Mouse (Mus musculus) adrenal gland, adult 8-10 months (tissue): ENCODE results near the gene Gm21083. TPM values are rescaled to one million over a fixed set of nuclear protein-coding genes. Genes with fewer than 3 reads are reported as not detected.
"Not testable (repeated sequence)": the region's sequence is repeated elsewhere in the genome, so short reads cannot be mapped to it uniquely, and the experiment has no call there.

Experiments
- DNase-seq: peaks from one replicate; pipeline ENCODE4 v3.0.0; 2022
- total RNA-seq, 4 experiments: library from RNA; stranded (reverse); gene quantifications; 2 replicates each; pipeline ENCODE4 v1.2.4; 2022

Gm21083 gene
- not detected for total RNA-seq

- DNase-seq: not testable (repeated sequence)
Measured at GRCm38 (mm10) chr5:15577033-15577432, at the start of gene Gm21083. Gene Gm21083 (plus strand): TSS chr5:15577333.

- not testable (repeated sequence) for DNase-seq
Measured at GRCm38 (mm10) chr5:15529122-15529521, 48.0 kb upstream of the Gm21083 start, which contains the start of gene Gm21190. Gene Gm21190 (minus strand): TSS chr5:15529222.

- not testable (repeated sequence) for DNase-seq
Measured at GRCm38 (mm10) chr5:15548642-15549041, 28.5 kb upstream of the Gm21083 start.

- not testable (repeated sequence) for DNase-seq
Measured at GRCm38 (mm10) chr5:15549134-15549533, 28.0 kb upstream of the Gm21083 start.

GRCm38 (mm10) chr5:15549606-15550005, 27.5 kb upstream of the Gm21083 start:
- not testable (repeated sequence) for DNase-seq

GRCm38 (mm10) chr5:15558654-15559053, 18.5 kb upstream of the Gm21083 start:
- DNase-seq: not testable (repeated sequence)

- DNase-seq: not testable (repeated sequence)
Measured at GRCm38 (mm10) chr5:15561425-15562264, 15.5 kb upstream of the Gm21083 start.

- not testable (repeated sequence) for DNase-seq
Measured at GRCm38 (mm10) chr5:15573735-15574134, 3.4 kb upstream of the Gm21083 start.

GRCm38 (mm10) chr5:15586351-15586750, 9.2 kb downstream of the Gm21083 start:
- not testable (repeated sequence) for DNase-seq

GRCm38 (mm10) chr5:15588291-15588690, 11.2 kb downstream of the Gm21083 start:
- DNase-seq: not testable (repeated sequence)

- not testable (repeated sequence) for DNase-seq
Measured at GRCm38 (mm10) chr5:15590635-15591034, 13.5 kb downstream of the Gm21083 start.

GRCm38 (mm10) chr5:15591577-15591976, 14.4 kb downstream of the Gm21083 start:
- DNase-seq: not testable (repeated sequence)

GRCm38 (mm10) chr5:15598831-15599230, 21.7 kb downstream of the Gm21083 start:
- DNase-seq: not testable (repeated sequence)

- not testable (repeated sequence) for DNase-seq
Measured at GRCm38 (mm10) chr5:15600342-15600741, 23.2 kb downstream of the Gm21083 start.

GRCm38 (mm10) chr5:15601481-15601880, 24.3 kb downstream of the Gm21083 start:
- not testable (repeated sequence) for DNase-seq

GRCm38 (mm10) chr5:15601960-15602359, 24.8 kb downstream of the Gm21083 start:
- DNase-seq: not testable (repeated sequence)

- DNase-seq: not testable (repeated sequence)
Measured at GRCm38 (mm10) chr5:15602424-15602947, 25.4 kb downstream of the Gm21083 start.

- DNase-seq: not testable (repeated sequence)
Measured at GRCm38 (mm10) chr5:15603008-15603407, 25.9 kb downstream of the Gm21083 start.

- not testable (repeated sequence) for DNase-seq
Measured at GRCm38 (mm10) chr5:15603585-15603984, 26.5 kb downstream of the Gm21083 start.

- DNase-seq: not testable (repeated sequence)
Measured at GRCm38 (mm10) chr5:15606677-15607076, 29.5 kb downstream of the Gm21083 start.

GRCm38 (mm10) chr5:15610695-15611094, 33.6 kb downstream of the Gm21083 start:
- not testable (repeated sequence) for DNase-seq

GRCm38 (mm10) chr5:15616195-15616594, 39.1 kb downstream of the Gm21083 start:
- not testable (repeated sequence) for DNase-seq

GRCm38 (mm10) chr5:15618764-15619163, 41.6 kb downstream of the Gm21083 start, which contains the start of gene Speer4d:
Gene Speer4d (plus strand): TSS chr5:15619064.
- DNase-seq: not testable (repeated sequence)
